Mouse (Mus musculus) cerebellum, adult 2 months (tissue): ENCODE measurements at regions not wholly inside any gene's neighbourhood (a gene's known extent, or its start where the extent isn't known, plus 50 kb on each side); places are given as distances from the start of the nearest gene placed in this dataset.

Source experiments
- CTCF ChIP-seq: fragments of 200-500 bp; IDR thresholded peaks from 2 replicates; pipeline ENCODE4 v1.5.1; 2011; ENCODE audit warnings: low read depth, mild to moderate bottlenecking, control low read depth, low read length, moderate library complexity, borderline replicate concordance; ENCODE audit not compliant: insufficient read depth
- POLR2A ChIP-seq: fragments of 200-500 bp; IDR thresholded peaks from 2 replicates; pipeline ENCODE4 v1.6.1; 2011; ENCODE audit warnings: low read length, control low read depth, borderline replicate concordance; ENCODE audit not compliant: insufficient read depth

GRCm38 (mm10) chr4:95487323-95487722 lies 70.0 kb upstream of the Fggy start:
- TF ChIP-seq POLR2A (no peak), CTCF (no peak)
